Mouse (Mus musculus) heart, embryonic 14.5 days (tissue): ENCODE results near the gene Tmem186. TPM values are rescaled to one million over a fixed set of nuclear protein-coding genes. Genes with fewer than 3 reads are reported as not detected.

ENCODE experiments used
- ATAC-seq: fragments of 200-750 bp; cut with Nextera tagmentation; 2 replicates; pipeline ENCODE4 v1.8.0; 2017; ENCODE audit warnings: low read depth, moderate TSS enrichment; ENCODE audit not compliant: insufficient number of reproducible peaks, insufficient read depth, low FRiP score
- H3K27ac ChIP-seq, 2 experiments: fragments of 200-500 bp in 1 of 2; fragments of 300-500 bp in 1 of 2; sonication (generic) in 1 of 2; replicated peaks in 1 of 2; 2 replicates each; pipeline ENCODE4 v1.5.1; 2012 to 2014; ENCODE audit warnings: low read depth in 2 of 2, low read length in 2 of 2, control low read depth in 1 of 2, mild to moderate bottlenecking in 1 of 2, mixed read lengths in 1 of 2; ENCODE audit not compliant: control insufficient read depth in 1 of 2, insufficient read depth in 1 of 2
- H3K27me3 ChIP-seq: fragments of 300-500 bp; sonication (generic); 2 replicates; pipeline ENCODE4 v1.6.1; 2014; ENCODE audit warnings: mild to moderate bottlenecking, low read length, control low read depth; ENCODE audit not compliant: control insufficient read depth, insufficient read depth
- H3K36me3 ChIP-seq: fragments of 300-500 bp; sonication (generic); 2 replicates; pipeline ENCODE4 v1.6.1; 2014; ENCODE audit warnings: mild to moderate bottlenecking, control low read depth, low read length, mixed read lengths; ENCODE audit not compliant: control insufficient read depth, insufficient read depth
- H3K4me1 ChIP-seq, 2 experiments: fragments of 200-500 bp in 1 of 2; fragments of 300-500 bp in 1 of 2; sonication (generic) in 1 of 2; 2 replicates each; pipeline ENCODE4 v1.6.1; 2012 to 2014; ENCODE audit warnings: low read length in 2 of 2, control low read depth in 1 of 2, mixed read lengths in 1 of 2; ENCODE audit not compliant: control insufficient read depth in 2 of 2, insufficient read depth in 2 of 2
- H3K4me2 ChIP-seq: fragments of 300-500 bp; sonication (generic); 2 replicates; pipeline ENCODE4 v1.6.1; 2014; ENCODE audit warnings: mild to moderate bottlenecking, low read length
- H3K4me3 ChIP-seq, 2 experiments: fragments of 200-500 bp in 1 of 2; fragments of 300-500 bp in 1 of 2; sonication (generic) in 1 of 2; 2 replicates each; pipeline ENCODE4 v1.5.1; 2012 to 2014; ENCODE audit warnings: low read length in 2 of 2, mild to moderate bottlenecking in 2 of 2, control low read depth in 1 of 2, low read depth in 1 of 2, moderate library complexity in 1 of 2; ENCODE audit not compliant: control insufficient read depth in 1 of 2, insufficient read depth in 1 of 2
- H3K9ac ChIP-seq: fragments of 300-500 bp; sonication (generic); 2 replicates; pipeline ENCODE4 v1.6.1; 2014; ENCODE audit warnings: mild to moderate bottlenecking, low read length
- H3K9me3 ChIP-seq: fragments of 300-500 bp; sonication (generic); 2 replicates; pipeline ENCODE4 v1.6.1; 2016; ENCODE audit warnings: low read length, control low read depth; ENCODE audit not compliant: control insufficient read depth
- WGBS: fragments of 180-500 bp; shearing (Covaris S2); extraction: QIAGEN DNeasy Blood & Tissue Kit; methylation state at CpG from one replicate; pipeline ENCODE4 v1.1.7; 2014; 5-methylcytosine and 5-hydroxymethylcytosine counted together
- polyA plus RNA-seq: library from polyadenylated mRNA; unstranded; fragments of >200 nt; fragmentation: Nextera tagmentation; extraction: Ambion mirVana; gene quantifications from 2 replicates; pipeline ENCODE4 v1.2.1, GENCODE M21; 2014

Gene Tmem186
- polyA plus RNA-seq, 1 experiment from 2014 or later = 13.8 TPM

DNA sequence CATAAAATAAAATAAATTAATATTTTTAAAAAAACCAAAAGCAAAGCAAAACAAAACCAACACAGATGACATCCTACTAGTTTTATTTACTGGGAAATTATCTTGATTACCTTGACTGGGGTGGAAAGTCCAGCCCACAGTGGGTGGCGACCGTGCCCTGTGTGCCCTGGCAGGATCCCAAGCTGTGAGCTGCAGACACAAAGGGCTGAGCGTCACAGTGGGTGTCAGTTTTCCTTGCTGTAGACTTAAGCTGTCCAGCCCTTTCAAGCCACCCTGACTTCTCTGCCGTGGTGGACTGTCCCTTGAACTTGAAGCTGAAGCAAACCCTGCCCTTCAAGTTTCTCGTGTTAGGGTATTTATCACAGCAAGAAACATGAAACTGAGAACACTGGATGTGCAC is 40.5 kb upstream of the Tmem186 start:
- Histone ChIP-seq H3K36me3 (no peaks in the 10 kb centered on the region), H3K9ac (no peak overlapping the region), H3K9me3 (no peaks in the 10 kb centered on the region), H3K27ac (no peak overlapping the region), H3K27me3 (no peaks in the 10 kb centered on the region), H3K4me3 (no peak overlapping the region), H3K4me2 (no peak overlapping the region), H3K4me1 (peaks cover 0 to 2% of the 10 kb centered on the region in 2 experiments; a peak in 1 of 4 replicates)
- WGBS = 50% methylated on average over 5 of the region's 5 CpGs
- ATAC-seq = no peak

DNA sequence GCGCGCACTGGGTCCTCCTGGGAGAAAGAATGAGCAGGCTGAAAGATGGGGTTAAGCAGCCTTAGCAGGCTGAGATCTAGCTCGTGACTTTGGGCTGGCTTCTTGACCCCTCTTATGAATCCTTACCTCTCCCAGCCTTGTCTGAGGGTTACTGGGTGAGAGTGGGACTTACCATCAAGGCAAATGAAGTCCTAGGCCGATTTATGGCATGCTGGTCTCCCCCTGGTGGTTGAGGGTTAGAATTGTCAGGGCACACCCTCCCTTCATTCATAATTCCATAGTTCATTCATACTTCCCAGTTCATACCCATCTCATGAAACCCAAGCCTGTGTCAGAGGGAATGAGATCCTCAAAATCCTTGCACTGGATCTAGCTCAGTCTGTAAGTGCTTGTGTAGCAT is 39.3 kb upstream of the Tmem186 start:
- H3K9ac ChIP-seq = no peak overlapping the region
- no peaks in the 10 kb centered on the region for H3K27me3 ChIP-seq
- H3K4me2 ChIP-seq = no peak overlapping the region
- no peaks in the 10 kb centered on the region for H3K9me3 ChIP-seq
- no peak for ATAC-seq
- 53% methylated on average over 4 of the region's 4 CpGs for WGBS
- H3K4me1 ChIP-seq = peaks cover 0 to 2% of the 10 kb centered on the region in 2 experiments; a peak in 1 of 4 replicates
- H3K36me3 ChIP-seq = no peaks in the 10 kb centered on the region
- H3K27ac ChIP-seq = no peak overlapping the region
- no peak overlapping the region for H3K4me3 ChIP-seq

DNA sequence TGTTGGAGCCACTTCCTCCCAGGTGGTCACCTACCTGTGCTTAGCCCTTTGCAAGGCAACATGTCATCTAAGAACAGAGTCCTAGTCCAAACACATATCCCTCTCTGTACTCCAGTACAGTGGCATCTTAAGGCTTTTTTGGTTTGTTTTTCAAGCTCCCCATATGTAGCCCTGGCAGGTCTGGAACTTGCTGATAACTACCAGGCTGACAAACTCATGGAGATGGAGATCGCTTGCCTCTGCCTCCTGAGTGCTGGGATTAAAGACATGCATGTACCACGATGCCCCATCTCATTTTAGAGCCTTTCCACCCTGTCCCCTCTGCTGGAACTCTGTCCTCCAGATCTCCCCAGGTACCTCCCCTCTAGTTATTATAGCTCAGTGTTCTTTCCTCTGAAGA is 38.7 kb upstream of the Tmem186 start:
- H3K27ac ChIP-seq = no peak overlapping the region
- H3K9me3 ChIP-seq = no peaks in the 10 kb centered on the region
- H3K4me3 ChIP-seq = no peak overlapping the region
- no peaks in the 10 kb centered on the region for H3K27me3 ChIP-seq
- H3K4me2 ChIP-seq = no peak overlapping the region
- H3K36me3 ChIP-seq = no peaks in the 10 kb centered on the region
- WGBS = 68% methylated on average over 2 of the region's 2 CpGs
- no peak for ATAC-seq
- H3K9ac ChIP-seq = no peak overlapping the region
- H3K4me1 ChIP-seq = peaks cover 0 to 2% of the 10 kb centered on the region in 2 experiments; a peak in 1 of 4 replicates

DNA sequence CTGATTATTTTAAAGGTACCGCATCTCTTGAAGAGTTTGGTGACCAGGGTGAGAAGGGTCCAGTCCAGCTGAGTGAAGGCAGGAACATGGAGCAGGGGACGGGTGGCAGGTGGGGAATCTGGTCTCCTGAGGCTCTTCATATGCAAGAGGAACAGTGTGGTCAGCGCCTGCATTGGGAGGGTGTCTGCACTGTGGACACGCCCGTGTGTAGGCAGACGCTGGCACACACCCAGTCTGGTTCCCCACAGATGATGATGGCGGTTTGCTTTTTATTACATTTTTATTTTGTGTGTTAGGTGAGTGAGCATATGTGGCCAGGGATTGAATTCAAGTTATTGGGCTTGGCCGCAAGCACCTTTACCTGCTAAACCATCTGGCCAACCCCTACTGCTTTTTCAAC is 38.0 kb upstream of the Tmem186 start:
- no peak for ATAC-seq
- Histone ChIP-seq H3K9ac (no peak overlapping the region), H3K4me3 (no peak overlapping the region), H3K27me3 (no peaks in the 10 kb centered on the region), H3K9me3 (no peaks in the 10 kb centered on the region), H3K27ac (no peak overlapping the region), H3K36me3 (no peaks in the 10 kb centered on the region), H3K4me2 (no peak overlapping the region), H3K4me1 (peaks cover 4 to 5% of the 10 kb centered on the region in 2 experiments)
- 82% methylated on average over 8 of the region's 8 CpGs for WGBS

DNA sequence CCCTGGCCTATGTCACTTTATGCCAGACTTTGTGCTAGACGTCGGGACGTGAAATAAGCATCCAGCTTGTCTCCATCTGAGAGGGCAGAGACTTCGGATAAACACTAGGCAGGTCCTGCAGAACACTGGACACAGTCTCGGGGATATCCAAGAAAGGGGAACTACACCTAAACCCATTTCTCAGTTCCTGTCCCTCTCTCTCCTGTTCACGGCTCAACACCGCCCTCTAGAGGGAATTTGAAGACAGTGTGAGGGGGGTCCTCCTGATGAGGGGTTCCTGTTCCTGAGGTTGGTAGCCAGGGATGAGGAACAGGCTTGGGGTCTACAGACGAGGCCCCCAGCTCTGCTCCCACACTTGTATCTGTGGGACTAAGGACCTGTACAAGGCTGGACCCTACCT is 36.7 kb upstream of the Tmem186 start:
- H3K4me1 ChIP-seq = peaks cover 16 to 19% of the 10 kb centered on the region in 2 experiments
- WGBS = 4% methylated on average over 8 of the region's 8 CpGs
- H3K27me3 ChIP-seq = no peaks in the 10 kb centered on the region
- H3K36me3 ChIP-seq = no peaks in the 10 kb centered on the region
- H3K4me3 ChIP-seq = no peak overlapping the region
- no peak overlapping the region for H3K27ac ChIP-seq
- 0 out of 2 replicates have a peak overlapping the region, but pooled peaks have one; percentile 15 for H3K4me2 ChIP-seq
- no peak for ATAC-seq
- no peak overlapping the region for H3K9ac ChIP-seq
- H3K9me3 ChIP-seq = no peaks in the 10 kb centered on the region

DNA sequence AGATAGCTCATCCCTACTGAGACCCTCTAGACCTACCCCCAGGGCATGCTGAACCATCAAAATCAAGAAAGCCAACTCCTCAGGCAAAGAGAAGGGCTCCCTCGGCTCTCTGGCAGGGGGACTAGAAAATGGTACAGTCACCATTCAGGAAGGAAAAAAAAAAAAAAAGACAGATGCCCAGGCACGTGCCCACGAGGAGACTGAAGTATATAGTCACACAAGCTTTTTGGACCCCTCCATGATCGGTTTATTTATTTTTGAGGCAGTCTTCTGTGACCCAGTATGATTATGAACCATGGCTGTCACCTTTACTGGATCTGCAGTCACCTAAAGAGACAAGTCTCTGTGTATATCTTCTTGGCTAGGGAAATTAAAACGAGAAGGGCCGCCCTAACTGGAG is 35.8 kb upstream of the Tmem186 start:
- Histone ChIP-seq H3K9ac (no peak overlapping the region), H3K27ac (no peak overlapping the region), H3K36me3 (no peaks in the 10 kb centered on the region), H3K4me2 (no peak overlapping the region), H3K9me3 (no peaks in the 10 kb centered on the region), H3K4me1 (peaks cover 25 to 27% of the 10 kb centered on the region in 2 experiments), H3K27me3 (no peaks in the 10 kb centered on the region), H3K4me3 (no peak overlapping the region)
- no peak for ATAC-seq
- 67% methylated on average over 6 of the region's 6 CpGs for WGBS

DNA sequence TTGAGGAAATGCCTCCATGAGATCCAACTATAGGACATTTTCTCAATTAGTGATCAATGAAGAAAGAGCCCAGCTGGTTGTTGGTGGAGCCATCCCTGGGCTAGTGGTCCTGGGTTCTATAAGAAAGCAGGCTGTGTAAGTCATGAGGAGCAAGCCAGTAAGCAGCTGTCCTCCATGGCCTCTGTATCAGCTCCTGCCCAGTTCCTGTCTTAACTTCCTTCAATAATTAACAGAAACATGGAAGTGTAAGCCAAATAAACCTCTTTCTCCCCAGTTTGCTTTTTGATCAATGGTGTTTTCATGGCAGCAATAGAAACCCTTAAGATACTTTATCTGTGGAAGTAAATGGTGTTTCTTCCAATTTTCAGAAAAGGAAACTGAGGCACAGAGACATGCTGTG is 35.3 kb upstream of the Tmem186 start:
- H3K9ac ChIP-seq = no peak overlapping the region
- no peaks in the 10 kb centered on the region for H3K9me3 ChIP-seq
- ATAC-seq = no peak
- H3K27ac ChIP-seq = no peak overlapping the region
- peak overlapping the region; percentile 88 for H3K4me2 ChIP-seq
- no peaks in the 10 kb centered on the region for H3K36me3 ChIP-seq
- no peaks in the 10 kb centered on the region for H3K27me3 ChIP-seq
- H3K4me1 ChIP-seq = peaks cover 27 to 33% of the 10 kb centered on the region in 2 experiments
- 0 out of 4 replicates have a peak overlapping the region, but pooled peaks of 1 of the 2 experiments have one; percentile 79 for H3K4me3 ChIP-seq

DNA sequence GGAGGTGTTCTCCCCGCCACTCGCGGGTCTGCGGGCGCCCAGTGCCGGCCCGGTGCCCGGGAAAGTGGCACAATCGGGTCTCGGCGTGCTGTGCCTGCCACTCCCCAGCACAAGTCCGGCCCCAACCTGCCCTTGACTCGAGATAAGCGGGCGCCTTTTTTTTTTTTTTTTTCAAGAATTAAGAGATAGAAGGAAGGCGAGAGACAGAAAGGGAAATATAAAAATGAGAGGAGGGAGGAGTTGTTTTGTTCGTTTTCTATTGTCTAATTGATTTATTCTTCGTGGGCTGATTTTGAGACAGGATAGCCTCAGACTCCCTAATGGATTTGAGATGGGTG is 34.8 kb upstream of the Tmem186 start:
- Histone ChIP-seq H3K36me3 (no peaks in the 10 kb centered on the region), H3K9ac (peak overlapping the region; percentile 83), H3K9me3 (no peaks in the 10 kb centered on the region), H3K4me3 (peak overlapping the region; percentile 67 to 79), H3K27me3 (no peaks in the 10 kb centered on the region), H3K4me2 (peak overlapping the region; percentile 88), H3K27ac (no peak overlapping the region), H3K4me1 (peaks cover 32 to 38% of the 10 kb centered on the region in 2 experiments)
- under 1% methylated on average over 18 of the region's 18 CpGs for WGBS
- no peak for ATAC-seq
